Mouse (Mus musculus): ENCODE measurements around the gene Gm5617.

The Gm5617 gene

GRCm38 (mm10) chr9:48538044-48538645 lies 42.9 kb downstream of the Gm5617 start:
- in situ Hi-C loops (cut with MboI; ENCODE audit: low pct_unique_long_range_greater_than_20kb in 1 of 2, low sequenced_read_pairs in 2 of 2, unreplicated experiment in 1 of 2) = no loop called here

GRCm38 (mm10) chr9:48538688-48539087 lies 43.4 kb downstream of the Gm5617 start:
- in situ Hi-C loops (cut with MboI; ENCODE audit: low pct_unique_long_range_greater_than_20kb in 1 of 2, low sequenced_read_pairs in 2 of 2, unreplicated experiment in 1 of 2) = no loop called here

Data from mouse embryonic stem cell (cell line).